Mouse (Mus musculus): ENCODE results near the gene Pf4. TPM values are rescaled to one million over a fixed set of nuclear protein-coding genes. Genes with fewer than 3 reads are reported as not detected.
A peak's percentile ranks its signal among the peaks of the same experiment; 100 is the strongest.
"Not testable (repeated sequence)": the region's sequence is repeated elsewhere in the genome, so short reads cannot be mapped to it uniquely, and the experiment has no call there.

Gene Pf4
- polyA plus RNA-seq, 1 experiment from 2014 or later: 826 TPM

DNA sequence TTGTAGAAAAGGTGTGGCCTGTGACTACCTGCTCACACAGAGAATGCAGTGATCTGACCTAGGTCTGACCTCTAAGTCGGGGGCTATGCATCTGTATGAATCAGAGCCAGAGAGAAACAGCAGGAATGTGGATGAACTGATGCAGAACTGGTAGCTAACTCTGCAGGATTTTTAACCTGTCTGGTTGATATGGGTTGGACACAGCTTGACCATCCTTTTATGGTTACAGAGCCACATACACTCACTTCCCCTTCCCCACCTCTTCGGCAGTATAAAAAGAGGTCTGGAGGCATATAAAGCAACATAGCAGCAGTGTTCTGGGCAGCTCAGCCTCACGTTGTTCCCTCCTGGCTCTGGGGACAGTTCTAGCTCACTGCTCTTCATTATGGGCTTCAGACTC, 4.0 kb upstream of the Pf4 start, which contains the start of gene Ppbp:
Gene Ppbp, plus strand, starts transcription at position 301 of the 400 bp plus-strand sequence.
- peaks cover 8% of the 10 kb centered on the region; the same call in 1 of the 2 replicates for H3K79me2 ChIP-seq (ENCODE audit: inconsistent target)
- no peak within 1 kb of the TSS for H3K27ac ChIP-seq
- H3K36me3 ChIP-seq (ENCODE audit: inconsistent target): no peaks in the 10 kb centered on the region
- WGBS (ENCODE audit: missing documents): 45% methylated on average over 3 of the region's 3 CpGs
- no peak within 1 kb of the TSS for H3K4me3 ChIP-seq (ENCODE audit: inconsistent target)

DNA sequence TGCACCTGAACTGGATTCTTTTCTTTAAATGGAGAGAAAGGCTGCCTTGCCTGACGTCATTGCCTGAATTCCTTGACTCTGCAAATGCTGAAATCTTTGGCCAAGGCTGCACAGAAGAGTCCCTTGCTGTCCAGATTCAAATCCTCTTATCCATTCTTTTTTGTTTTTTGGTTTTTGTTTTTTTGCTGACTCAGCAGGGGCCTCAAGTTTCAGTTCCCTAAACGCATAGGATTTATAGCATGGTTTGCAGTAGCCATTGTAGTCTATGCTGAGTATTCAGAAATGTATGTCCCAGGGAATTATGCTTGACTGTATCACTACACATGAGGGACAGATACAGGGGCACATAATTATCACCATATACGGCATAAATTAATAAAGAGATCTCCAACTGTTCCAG, 866 bp upstream of the Pf4 start:
- Histone ChIP-seq H3K79me2 (ENCODE audit: inconsistent target) (peaks cover 10% of the 10 kb centered on the region; the same call in 1 of the 2 replicates), H3K4me3 (ENCODE audit: inconsistent target) (peak overlapping the region; percentile 57), H3K36me3 (ENCODE audit: inconsistent target) (no peaks in the 10 kb centered on the region), H3K27ac (peak overlapping the region; percentile 99)
- 16% methylated on average over 3 of the region's 3 CpGs for WGBS (ENCODE audit: missing documents)

DNA sequence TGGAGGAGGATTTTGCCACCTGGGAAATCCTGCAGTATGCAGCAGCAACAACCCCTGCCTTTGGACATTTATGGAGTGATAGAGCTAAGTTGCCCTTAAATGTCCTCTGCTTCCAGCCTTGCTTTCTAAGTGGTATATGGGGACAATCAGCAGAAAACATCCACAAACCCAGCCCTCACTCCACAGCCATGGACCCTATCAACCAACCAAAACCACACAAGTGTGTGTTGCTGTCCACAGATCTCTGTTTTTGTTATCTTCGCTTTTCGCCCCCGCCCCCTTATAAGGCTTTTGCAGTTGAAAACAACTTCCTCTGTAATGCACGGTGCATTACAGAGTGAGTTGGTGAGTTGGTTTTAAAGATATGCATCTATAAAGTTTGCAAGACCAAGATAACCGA, 3.3 kb downstream of the Pf4 start:
- peaks cover 10% of the 10 kb centered on the region; the same call in 1 of the 2 replicates for H3K79me2 ChIP-seq (ENCODE audit: inconsistent target)
- 42% methylated on average over 2 of the region's 5 CpGs for WGBS (ENCODE audit: missing documents)
- no peaks in the 10 kb centered on the region for H3K36me3 ChIP-seq (ENCODE audit: inconsistent target)
- H3K27ac ChIP-seq: no peak overlapping the region
- H3K4me3 ChIP-seq (ENCODE audit: inconsistent target): no peak overlapping the region

GRCm38 (mm10) chr5:90777621-90778020, 5.4 kb downstream of the Pf4 start:
- 93% methylated on average over 10 of the region's 10 CpGs for WGBS (ENCODE audit: missing documents)
- Histone ChIP-seq H3K79me2 (ENCODE audit: inconsistent target) (peaks cover 9% of the 10 kb centered on the region; the same call in 1 of the 2 replicates), H3K4me3 (ENCODE audit: inconsistent target) (no peak overlapping the region)

DNA sequence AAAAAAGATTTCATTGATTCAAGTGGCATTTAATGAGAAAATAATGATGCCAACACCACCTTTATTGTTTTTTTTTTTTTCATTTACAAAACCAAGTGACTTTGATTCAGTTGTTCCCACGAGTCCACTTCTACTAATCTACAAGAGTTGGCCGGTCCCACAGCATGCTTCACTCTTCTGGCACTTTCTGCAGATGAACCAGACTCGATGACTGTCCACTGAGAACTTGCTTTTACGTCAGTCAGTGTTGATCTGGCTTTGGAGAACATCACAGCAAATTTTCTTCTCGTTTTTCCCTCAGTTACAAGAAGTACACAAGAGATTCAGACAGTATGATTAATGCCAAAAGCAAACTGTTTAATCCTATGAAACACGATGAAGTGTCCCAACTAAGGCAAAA, 6.6 kb downstream of the Pf4 start:
- H3K36me3 ChIP-seq (ENCODE audit: inconsistent target): no peaks in the 10 kb centered on the region
- WGBS (ENCODE audit: missing documents): 93% methylated on average over 6 of the region's 6 CpGs
- no peak overlapping the region for H3K27ac ChIP-seq
- H3K79me2 ChIP-seq (ENCODE audit: inconsistent target): no peaks in the 10 kb centered on the region
- no peak overlapping the region for H3K4me3 ChIP-seq (ENCODE audit: inconsistent target)

More at GRCm38 (mm10) chr5:90777621-90778020, 5.4 kb downstream of the Pf4 start:
- no peaks in the 10 kb centered on the region for H3K36me3 ChIP-seq (ENCODE audit: inconsistent target)
- H3K27ac ChIP-seq: no peak overlapping the region

DNA sequence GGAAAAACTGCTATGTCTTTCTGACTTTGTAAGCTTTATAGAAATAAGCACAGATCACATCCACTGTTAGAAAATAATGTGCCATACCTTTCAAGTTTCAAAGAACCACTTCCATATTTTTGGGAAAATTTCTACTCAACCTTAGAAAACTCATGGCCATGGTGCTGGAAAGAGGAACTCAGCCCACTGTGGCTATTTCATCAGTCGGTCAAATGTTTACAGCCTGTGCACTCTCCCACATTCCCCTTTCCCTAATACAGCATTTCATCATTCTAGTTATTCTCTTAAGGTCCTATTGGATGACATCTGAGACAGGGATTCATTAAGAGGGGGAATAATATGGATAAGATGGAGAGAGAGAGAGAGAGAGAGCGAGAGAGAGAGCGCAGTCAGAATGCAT, 11.5 kb downstream of the Pf4 start:
- Histone ChIP-seq H3K4me3 (ENCODE audit: inconsistent target) (no peak overlapping the region), H3K36me3 (ENCODE audit: inconsistent target) (no peaks in the 10 kb centered on the region), H3K79me2 (ENCODE audit: inconsistent target) (no peaks in the 10 kb centered on the region), H3K27ac (no peak overlapping the region)
- WGBS (ENCODE audit: missing documents): 66% methylated on average over 3 of the region's 3 CpGs

- Histone ChIP-seq H3K36me3 (ENCODE audit: inconsistent target) (no peaks in the 10 kb centered on the region), H3K79me2 (ENCODE audit: inconsistent target) (no peaks in the 10 kb centered on the region), H3K27ac (no peak within 1 kb of the TSS), H3K4me3 (ENCODE audit: inconsistent target) (no peak within 1 kb of the TSS)
- 40% methylated on average over 24 of the region's 26 CpGs for WGBS (ENCODE audit: missing documents)
Observed at GRCm38 (mm10) chr5:90785659-90786588, 13.7 kb downstream of the Pf4 start, which contains the start of gene Cxcl3. Gene Cxcl3, plus strand, starts transcription at chr5:90786103.

- Histone ChIP-seq H3K36me3 (ENCODE audit: inconsistent target) (no peaks in the 10 kb centered on the region), H3K79me2 (ENCODE audit: inconsistent target) (no peaks in the 10 kb centered on the region), H3K4me3 (ENCODE audit: inconsistent target) (no peak overlapping the region), H3K27ac (no peak overlapping the region)
- 77% methylated on average over 4 of the region's 4 CpGs for WGBS (ENCODE audit: missing documents)
Observed at GRCm38 (mm10) chr5:90788114-90788513, 15.9 kb downstream of the Pf4 start.

DNA sequence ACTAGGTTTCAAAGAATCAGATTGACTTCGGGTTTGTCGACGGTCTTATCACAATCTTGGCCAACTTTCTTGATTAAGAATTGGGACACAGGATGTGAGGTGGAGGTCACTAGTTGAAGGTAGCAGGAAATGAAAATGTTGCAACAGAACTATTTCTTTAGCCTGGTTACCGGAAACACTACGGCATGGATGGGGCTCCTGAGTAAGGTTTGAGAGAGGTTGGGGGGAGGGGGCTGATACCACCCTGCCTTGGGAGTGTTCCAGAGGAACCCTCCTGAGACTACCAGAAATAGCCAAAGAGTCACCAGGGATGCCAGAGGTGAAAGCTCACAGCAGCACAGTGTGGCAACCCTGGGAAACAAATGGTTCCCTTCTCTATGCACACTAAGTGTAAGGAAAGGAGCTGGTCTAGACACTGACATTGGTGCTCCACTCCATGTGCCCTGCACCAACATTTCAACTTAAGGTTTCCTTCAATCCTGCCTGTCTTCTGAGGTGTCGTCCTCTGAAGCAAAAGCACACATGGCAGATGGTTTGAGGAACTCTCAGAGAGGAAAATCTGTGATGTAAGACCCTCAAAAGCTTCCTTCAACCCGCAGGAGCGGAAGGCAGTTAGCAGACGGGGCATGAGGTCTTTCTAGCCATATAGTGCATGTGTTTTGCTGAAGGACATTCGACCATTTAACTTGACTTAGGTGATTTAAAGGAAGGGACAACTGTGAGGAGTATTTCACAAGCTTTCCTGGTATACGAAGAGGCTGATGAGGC, 17.3 kb downstream of the Pf4 start:
- 19% methylated on average over 11 of the region's 11 CpGs for WGBS (ENCODE audit: missing documents)
- no peak overlapping the region for H3K4me3 ChIP-seq (ENCODE audit: inconsistent target)

DNA sequence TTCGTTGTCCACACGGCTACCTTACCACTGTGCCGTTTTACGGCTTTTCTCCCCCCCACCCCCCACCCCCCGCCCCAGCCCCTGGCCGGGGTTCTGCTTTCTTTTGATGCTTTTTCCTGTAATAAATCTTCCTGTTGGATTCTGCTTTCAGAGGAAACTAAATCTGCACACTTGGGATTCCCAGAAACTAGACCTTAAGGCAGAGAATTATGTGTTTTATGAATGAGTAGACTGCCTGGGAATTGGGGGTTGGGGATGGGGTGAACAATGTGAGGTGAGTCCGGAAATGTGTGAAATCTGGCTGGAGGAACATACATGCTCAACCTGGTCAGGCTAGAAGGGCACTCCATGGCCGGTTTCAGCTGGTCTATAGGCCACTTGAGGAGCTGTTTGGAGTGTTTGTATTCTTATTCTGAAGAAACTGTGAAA, 17.9 kb downstream of the Pf4 start:
- Histone ChIP-seq H3K27ac (no peak overlapping the region), H3K79me2 (ENCODE audit: inconsistent target) (no peaks in the 10 kb centered on the region), H3K36me3 (ENCODE audit: inconsistent target) (no peaks in the 10 kb centered on the region), H3K4me3 (ENCODE audit: inconsistent target) (no peak overlapping the region)
- WGBS (ENCODE audit: missing documents): 17% methylated on average over 6 of the region's 8 CpGs

More for the DNA sequence above, 17.3 kb downstream of the Pf4 start:
- Histone ChIP-seq H3K36me3 (ENCODE audit: inconsistent target) (no peaks in the 10 kb centered on the region), H3K27ac (no peak overlapping the region), H3K79me2 (ENCODE audit: inconsistent target) (no peaks in the 10 kb centered on the region)

DNA sequence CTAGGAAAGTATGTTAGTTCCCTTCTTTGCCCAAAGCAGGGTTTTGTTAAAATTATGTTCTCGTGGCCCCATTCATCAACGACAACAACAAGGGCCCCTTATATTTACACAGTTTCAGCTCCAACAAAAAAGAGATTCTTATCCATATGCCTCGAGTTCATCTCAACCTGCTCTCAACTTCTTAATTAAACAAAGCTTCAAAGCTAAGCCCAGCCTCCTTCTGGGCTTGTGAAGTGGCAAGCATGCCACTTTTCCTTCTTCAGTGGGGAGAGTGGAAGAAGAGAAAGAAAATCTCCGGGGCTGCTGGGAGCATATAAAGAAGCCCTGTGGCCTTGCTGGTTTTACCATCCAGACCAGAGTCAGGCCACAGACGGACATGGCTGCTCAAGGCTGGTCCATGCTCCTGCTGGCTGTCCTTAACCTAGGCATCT, 22.0 kb downstream of the Pf4 start, which contains the start of gene Cxcl15:
Gene Cxcl15, plus strand, starts transcription at position 340 of the 431 bp plus-strand sequence.
- WGBS (ENCODE audit: missing documents): 86% methylated on average over 5 of the region's 5 CpGs
- no peaks in the 10 kb centered on the region for H3K79me2 ChIP-seq (ENCODE audit: inconsistent target)
- no peak within 1 kb of the TSS for H3K27ac ChIP-seq
- H3K36me3 ChIP-seq (ENCODE audit: inconsistent target): no peaks in the 10 kb centered on the region
- H3K4me3 ChIP-seq (ENCODE audit: inconsistent target): no peak within 1 kb of the TSS

GRCm38 (mm10) chr5:90795392-90795791, 23.2 kb downstream of the Pf4 start:
- not testable (repeated sequence) for H3K79me2 ChIP-seq (ENCODE audit: inconsistent target); H3K27ac ChIP-seq; H3K4me3 ChIP-seq (ENCODE audit: inconsistent target); H3K36me3 ChIP-seq (ENCODE audit: inconsistent target)
- 78% methylated on average over 2 of the region's 2 CpGs for whole genome bisulfite sequencing (ENCODE audit: missing documents)

DNA sequence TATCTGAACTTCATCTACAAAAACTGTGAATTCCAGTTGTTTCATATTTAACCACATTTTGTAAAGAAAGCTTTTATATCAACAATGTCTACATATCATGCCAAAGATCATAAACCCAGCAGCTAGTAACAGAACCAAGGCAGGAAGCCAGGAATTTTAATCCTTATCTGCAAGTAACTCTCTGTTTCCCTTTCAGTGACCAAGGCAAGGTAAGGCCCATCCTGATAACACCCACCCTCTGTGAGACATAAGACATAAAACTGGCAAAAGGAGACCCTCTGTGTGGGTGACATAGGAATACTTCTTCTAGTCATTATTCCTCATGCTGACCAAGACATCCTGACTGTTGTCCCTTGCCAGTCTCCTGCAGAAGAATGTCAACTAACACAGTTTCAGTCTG, 32.3 kb downstream of the Pf4 start:
- no peaks in the 10 kb centered on the region for H3K79me2 ChIP-seq (ENCODE audit: inconsistent target)
- no peak overlapping the region for H3K4me3 ChIP-seq (ENCODE audit: inconsistent target)
- H3K36me3 ChIP-seq (ENCODE audit: inconsistent target): no peaks in the 10 kb centered on the region
- no peak overlapping the region for H3K27ac ChIP-seq

- Histone ChIP-seq H3K79me2 (ENCODE audit: inconsistent target) (no peaks in the 10 kb centered on the region), H3K36me3 (ENCODE audit: inconsistent target) (no peaks in the 10 kb centered on the region), H3K4me3 (ENCODE audit: inconsistent target) (no peak overlapping the region), H3K27ac (no peak overlapping the region)
Observed at GRCm38 (mm10) chr5:90806050-90806449, 33.8 kb downstream of the Pf4 start.

Measured in macrophage (primary cell).